Comparison of ENCODE assay signal across 30 mouse cellular contexts in genomic region chr9:27369108-27369507, GRCm38 (mm10). TPM values are rescaled to one million over a fixed set of nuclear protein-coding genes. Genes with fewer than 3 reads are reported as not detected.
DNase-seq lines count a peak whose midpoint lies in the region; ATAC-seq and TF ChIP-seq lines count a peak whose summit lies in the region.
"Had no signal": no experiment of that assay in that cellular context is flagged by ENCODE, and none has a peak within 500 bp of the region (broad histone marks: within the 10 kb centered on the region; RNA-seq: fewer than 3 reads in every experiment).

No protein-coding gene starts in this region.

- H3K36me3 ChIP-seq in embryonic facial prominence, embryonic 11.5 days (replicated peaks; ENCODE audit: control insufficient read depth, insufficient read depth, low read depth, low read length), result no peaks in the 10 kb centered on the region
- H3K36me3 ChIP-seq in embryonic facial prominence, embryonic 10.5 days (replicated peaks), result no peaks in the 10 kb centered on the region
- no peaks in the 10 kb centered on the region for H3K36me3 ChIP-seq in limb, embryonic 11.5 days (ENCODE audit: control insufficient read depth, insufficient read depth, low read length)
- H3K36me3 ChIP-seq in limb, embryonic 10.5 days, result no peaks in the 10 kb centered on the region
- no peaks in the 10 kb centered on the region for H3K36me3 ChIP-seq in kidney, postnatal 0 days (ENCODE audit: insufficient read depth, low read length)
- no peaks in the 10 kb centered on the region for H3K36me3 ChIP-seq in limb, embryonic 15.5 days
- no peaks in the 10 kb centered on the region for H3K36me3 ChIP-seq in liver, embryonic 12.5 days
- H3K36me3 ChIP-seq: heart, embryonic 15.5 days; hindbrain, embryonic 15.5 days had no signal

- no peaks in the 10 kb centered on the region for H3K4me1 ChIP-seq in embryonic facial prominence, embryonic 11.5 days (ENCODE audit: control insufficient read depth, insufficient read depth, low read length)
- H3K4me1 ChIP-seq in embryonic facial prominence, embryonic 10.5 days, result no peaks in the 10 kb centered on the region
- 0 out of 2 replicates have a peak, but pooled peaks cover 3% of the 10 kb centered on the region for H3K4me1 ChIP-seq in limb, embryonic 11.5 days (ENCODE audit: control insufficient read depth, insufficient read depth, low read length)
- peaks cover 7% of the 10 kb centered on the region; the same call in 1 of the 2 replicates for H3K4me1 ChIP-seq in limb, embryonic 10.5 days
- H3K4me1 ChIP-seq in kidney, postnatal 0 days (replicated peaks; ENCODE audit: insufficient read depth, low read length), result no peaks in the 10 kb centered on the region
- no peaks in the 10 kb centered on the region for H3K4me1 ChIP-seq in limb, embryonic 15.5 days
- no peaks in the 10 kb centered on the region for H3K4me1 ChIP-seq in liver, embryonic 12.5 days
- H3K4me1 ChIP-seq: heart, embryonic 15.5 days; hindbrain, embryonic 15.5 days had no signal

- no peak for TF ChIP-seq CTCF in kidney, postnatal 0 days (IDR thresholded peaks at IDR 0.05; ENCODE audit: low read depth)

- no peak overlapping the region for H3K9ac ChIP-seq in embryonic facial prominence, embryonic 11.5 days (replicated peaks; ENCODE audit: low read length)
- no peak overlapping the region for H3K9ac ChIP-seq in limb, embryonic 11.5 days (ENCODE audit: low read length)
- no peak overlapping the region for H3K9ac ChIP-seq in kidney, postnatal 0 days (ENCODE audit: low read depth, low read length)
- H3K9ac ChIP-seq in limb, embryonic 15.5 days, result no peak overlapping the region
- H3K9ac ChIP-seq in liver, embryonic 12.5 days, result no peak overlapping the region
- H3K9ac ChIP-seq: forebrain, postnatal 0 days; heart, embryonic 15.5 days; hindbrain, embryonic 15.5 days had no signal

- WGBS in embryonic facial prominence, embryonic 11.5 days, result 70% methylated on average over 2 of the region's 2 CpGs
- WGBS in embryonic facial prominence, embryonic 10.5 days, result 83% methylated on average over 2 of the region's 2 CpGs
- 51% methylated on average over 2 of the region's 2 CpGs for WGBS in limb, embryonic 11.5 days
- WGBS in limb, embryonic 10.5 days, result 76% methylated on average over 2 of the region's 2 CpGs
- 31% methylated on average over 2 of the region's 2 CpGs for WGBS in kidney, postnatal 0 days
- WGBS in limb, embryonic 15.5 days, result 18% methylated on average over 2 of the region's 2 CpGs
- WGBS in liver, embryonic 12.5 days (ENCODE audit: insufficient replicate concordance), result 66% methylated on average over 2 of the region's 2 CpGs

- no peak overlapping the region for H3K27ac ChIP-seq in embryonic facial prominence, embryonic 11.5 days (replicated peaks; ENCODE audit: low read depth, low read length)
- no peak overlapping the region for H3K27ac ChIP-seq in embryonic facial prominence, embryonic 10.5 days (replicated peaks)
- H3K27ac ChIP-seq in limb, embryonic 11.5 days (replicated peaks; ENCODE audit: low read depth, low read length), result no peak overlapping the region
- H3K27ac ChIP-seq in limb, embryonic 10.5 days, result no peak overlapping the region
- H3K27ac ChIP-seq in kidney, postnatal 0 days, result no peak overlapping the region
- H3K27ac ChIP-seq in limb, embryonic 15.5 days, result no peak overlapping the region
- no peak overlapping the region for H3K27ac ChIP-seq in liver, embryonic 12.5 days
- H3K27ac ChIP-seq: heart, adult 2 months; heart, embryonic 15.5 days; hindbrain, embryonic 15.5 days; layer of hippocampus, adult 2 months had no signal

- DNase-seq in embryonic facial prominence, embryonic 11.5 days (ENCODE audit: low spot score), result peak; percentile 12
- no peak for DNase-seq in embryonic facial prominence, embryonic 10.5 days (ENCODE audit: low spot score)
- peak; percentile 52 for DNase-seq in limb, embryonic 11.5 days (ENCODE audit: low spot score)
- DNase-seq in limb, embryonic 10.5 days (ENCODE audit: low spot score), result no peak
- DNase-seq in kidney, postnatal 0 days (ENCODE audit: low spot score), result no peak
- no peak for DNase-seq in adrenal gland, postnatal 4 days (ENCODE audit: low spot score in 2 of 2)
- DNase-seq: adrenal gland, postnatal 14 days; cerebellum, adult 9-10 months; forebrain, postnatal 0 days; gastrocnemius, postnatal 36 days; heart, adult 2 months; heart, postnatal 4 days; liver had no signal

- H3K4me2 ChIP-seq in embryonic facial prominence, embryonic 11.5 days (ENCODE audit: low read depth, low read length), result no peak overlapping the region
- no peak overlapping the region for H3K4me2 ChIP-seq in limb, embryonic 11.5 days (ENCODE audit: low read depth, severe bottlenecking)
- no peak overlapping the region for H3K4me2 ChIP-seq in kidney, postnatal 0 days (ENCODE audit: low read length)
- no peak overlapping the region for H3K4me2 ChIP-seq in limb, embryonic 15.5 days
- H3K4me2 ChIP-seq in liver, embryonic 12.5 days, result no peak overlapping the region
- H3K4me2 ChIP-seq: heart, embryonic 15.5 days; hindbrain, embryonic 15.5 days; midbrain, embryonic 11.5 days had no signal

- no peaks in the 10 kb centered on the region for H3K27me3 ChIP-seq in embryonic facial prominence, embryonic 11.5 days (ENCODE audit: control insufficient read depth, insufficient read depth, low read length)
- no peaks in the 10 kb centered on the region for H3K27me3 ChIP-seq in embryonic facial prominence, embryonic 10.5 days (replicated peaks; ENCODE audit: low read depth, poor library complexity, severe bottlenecking)
- no peaks in the 10 kb centered on the region for H3K27me3 ChIP-seq in limb, embryonic 11.5 days (ENCODE audit: control insufficient read depth, insufficient read depth, low read length)
- no peaks in the 10 kb centered on the region for H3K27me3 ChIP-seq in limb, embryonic 10.5 days (ENCODE audit: low read depth, poor library complexity, severe bottlenecking)
- H3K27me3 ChIP-seq in kidney, postnatal 0 days (ENCODE audit: insufficient read depth, low read length), result no peaks in the 10 kb centered on the region
- H3K27me3 ChIP-seq in limb, embryonic 15.5 days, result no peaks in the 10 kb centered on the region
- no peaks in the 10 kb centered on the region for H3K27me3 ChIP-seq in liver, embryonic 12.5 days (replicated peaks)
- H3K27me3 ChIP-seq: heart, embryonic 15.5 days; hindbrain, embryonic 15.5 days had no signal

- H3K4me3 ChIP-seq in embryonic facial prominence, embryonic 11.5 days (ENCODE audit: low read depth, low read length), result no peak overlapping the region
- no peak overlapping the region for H3K4me3 ChIP-seq in embryonic facial prominence, embryonic 10.5 days
- no peak overlapping the region for H3K4me3 ChIP-seq in limb, embryonic 11.5 days (ENCODE audit: low read depth, low read length)
- no peak overlapping the region for H3K4me3 ChIP-seq in limb, embryonic 10.5 days
- H3K4me3 ChIP-seq in kidney, postnatal 0 days (replicated peaks; ENCODE audit: low read depth, low read length), result no peak overlapping the region
- H3K4me3 ChIP-seq in limb, embryonic 15.5 days, result no peak overlapping the region
- no peak overlapping the region for H3K4me3 ChIP-seq in liver, embryonic 12.5 days
- H3K4me3 ChIP-seq: heart, adult 2 months; heart, embryonic 15.5 days; hindbrain, embryonic 15.5 days; layer of hippocampus, adult 2 months had no signal

- 0 out of 2 replicates have a peak, but pooled peaks have one; percentile 44 for ATAC-seq in embryonic facial prominence, embryonic 11.5 days (replicated peaks; ENCODE audit: insufficient number of reproducible peaks, low FRiP score, low TSS enrichment, low read depth)
- peak; percentile 26; the same call in 1 of the 2 replicates for ATAC-seq in limb, embryonic 11.5 days (ENCODE audit: insufficient number of reproducible peaks, low FRiP score, low TSS enrichment, low read depth)
- peak; percentile 46; the same call in 1 of the 2 replicates for ATAC-seq in kidney, postnatal 0 days (replicated peaks; ENCODE audit: low FRiP score, low read depth)
- ATAC-seq in limb, embryonic 15.5 days (ENCODE audit: insufficient number of reproducible peaks, low FRiP score, low TSS enrichment, low read depth), result 0 out of 2 replicates have a peak, but pooled peaks have one; percentile 14
- no peak for ATAC-seq in liver, embryonic 12.5 days
- ATAC-seq: forebrain, postnatal 0 days; intestine, embryonic 16.5 days; lung, postnatal 0 days had no signal

- H3K9me3 ChIP-seq in embryonic facial prominence, embryonic 11.5 days (replicated peaks; ENCODE audit: control insufficient read depth, low read length), result no peaks in the 10 kb centered on the region
- H3K9me3 ChIP-seq in embryonic facial prominence, embryonic 10.5 days, result no peaks in the 10 kb centered on the region
- H3K9me3 ChIP-seq in limb, embryonic 11.5 days (ENCODE audit: control insufficient read depth, low read length), result no peaks in the 10 kb centered on the region
- H3K9me3 ChIP-seq in limb, embryonic 10.5 days (replicated peaks), result no peaks in the 10 kb centered on the region
- no peaks in the 10 kb centered on the region for H3K9me3 ChIP-seq in kidney, postnatal 0 days (replicated peaks; ENCODE audit: low read length)
- H3K9me3 ChIP-seq in limb, embryonic 15.5 days, result no peaks in the 10 kb centered on the region
- H3K9me3 ChIP-seq in liver, embryonic 12.5 days (replicated peaks), result no peaks in the 10 kb centered on the region
- H3K9me3 ChIP-seq: heart, embryonic 15.5 days; hindbrain, embryonic 15.5 days had no signal

RNA-seq across cellular contexts. Expression of gene Spata19, which starts 27.5 kb away (rescaled TPM):
- polyA plus RNA-seq in embryonic facial prominence, embryonic 11.5 days (2014; fragmentation: Nextera tagmentation; extraction: Ambion mirVana), result not detected in 2 replicates
- not detected in 2 replicates for polyA plus RNA-seq in embryonic facial prominence, embryonic 10.5 days (2016; fragmentation: Nextera tagmentation; extraction: Ambion mirVana)
- polyA plus RNA-seq in limb, embryonic 11.5 days (2014; fragmentation: Nextera tagmentation; extraction: Ambion mirVana), result 0.26 TPM in 1 of 2 replicates, not detected in the other
- not detected in 2 replicates for polyA plus RNA-seq in limb, embryonic 10.5 days (2016; fragmentation: Nextera tagmentation; extraction: Ambion mirVana)
- not detected in 2 replicates for polyA plus RNA-seq in kidney, postnatal 0 days (2015; fragmentation: Nextera tagmentation; extraction: Ambion mirVana)
- polyA plus RNA-seq in limb, embryonic 15.5 days (2015; fragmentation: Nextera tagmentation; extraction: Ambion mirVana), result not detected in 2 replicates
- not detected for total RNA-seq in adrenal gland, postnatal 4 days (2021)
- polyA plus RNA-seq in liver, embryonic 12.5 days (2016; fragmentation: Nextera tagmentation; extraction: Ambion mirVana), result not detected in 2 replicates
- total RNA-seq: adrenal gland, postnatal 14 days; common myeloid progenitor, adult 5-6 weeks; forebrain, postnatal 0 days; gastrocnemius, adult 18-20 months; gastrocnemius, postnatal 36 days; heart, adult 2 months; heart, postnatal 4 days; layer of hippocampus, adult 2 months; layer of hippocampus, postnatal 25 days; midbrain, postnatal 0 days had no signal
- polyA plus RNA-seq: forebrain, embryonic 11.5 days; forebrain, postnatal 0 days; heart, embryonic 15.5 days; hindbrain, embryonic 15.5 days; intestine, embryonic 16.5 days; liver, embryonic 16.5 days; lung, postnatal 0 days; midbrain, embryonic 11.5 days; neural tube, embryonic 14.5 days; small intestine, adult 2 months; urinary bladder, adult 2 months had no signal

Comparison
In these comparisons a context has a peak if more than half of its experiments do, and no peak if none do; other contexts are left out.
1. DNase-seq: peak in embryonic facial prominence, embryonic 11.5 days (single experiment) and limb, embryonic 11.5 days (single experiment); none in embryonic facial prominence, embryonic 10.5 days (single experiment), limb, embryonic 10.5 days (single experiment), kidney, postnatal 0 days (single experiment) and adrenal gland, postnatal 4 days (0 of 2).